Mouse (Mus musculus) effector memory CD4-positive, alpha-beta T cell, adult 7 months (primary cell): ENCODE data around the gene Ndnf. TPM values are rescaled to one million over a fixed set of nuclear protein-coding genes. Genes with fewer than 3 reads are reported as not detected.

Experiments used
- polyA plus RNA-seq: library from polyadenylated mRNA; unstranded; fragments of 100-300 nt; shearing (Covaris generic); gene quantifications from one replicate; pipeline ENCODE4 v1.2.1, GENCODE M21; 2017

Gene Ndnf
- polyA plus RNA-seq = 5.0 TPM

DNA sequence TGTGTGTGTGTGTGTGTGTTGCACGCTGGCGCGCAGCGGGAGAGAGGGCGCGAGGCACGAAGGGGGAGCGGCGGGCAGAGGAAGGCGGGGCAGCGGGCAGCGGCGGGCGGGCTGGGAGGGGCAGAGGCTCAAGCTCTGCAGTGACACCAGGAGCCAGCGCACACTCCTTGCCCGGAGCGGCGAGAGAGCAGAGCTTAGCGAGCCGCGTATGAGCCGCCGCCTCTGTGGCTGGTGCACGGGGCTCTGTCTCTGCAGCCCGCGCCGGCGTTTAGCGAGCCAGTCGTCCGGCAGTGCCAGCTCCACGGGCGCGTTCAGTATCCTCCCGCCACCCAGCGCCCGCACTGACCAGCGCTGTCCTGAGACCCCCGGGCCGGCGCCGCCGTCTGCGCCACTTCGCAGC, at the start of gene Ndnf:
Gene Ndnf, plus strand, starts transcription at position 140 of the 400 bp plus-strand sequence.

Other genes with a start within 250 kb of the Ndnf start
- gene Tnip3, start 146.3 kb upstream of the Ndnf start, polyA plus RNA-seq = 1.1 TPM
- gene Prdm5, start 107.4 kb downstream of the Ndnf start, polyA plus RNA-seq = 0.60 TPM